Mouse (Mus musculus) testis, adult 2 months (tissue): ENCODE results near the gene Fbxw5. TPM values are rescaled to one million over a fixed set of nuclear protein-coding genes. Genes with fewer than 3 reads are reported as not detected.

Experiments
- H3K27ac ChIP-seq: fragments of 200-500 bp; 2 replicates; pipeline ENCODE4 v1.5.1; 2012; ENCODE audit warnings: low read depth, low read length; ENCODE audit not compliant: control insufficient read depth, insufficient read depth
- H3K27me3 ChIP-seq: fragments of 200-500 bp; 2 replicates; pipeline ENCODE4 v1.6.1; 2012; ENCODE audit warnings: mild to moderate bottlenecking, low read length, moderate library complexity; ENCODE audit not compliant: control insufficient read depth, insufficient read depth
- H3K36me3 ChIP-seq: fragments of 200-500 bp; 2 replicates; pipeline ENCODE4 v1.6.1; 2012; ENCODE audit warnings: mild to moderate bottlenecking, low read length; ENCODE audit not compliant: control insufficient read depth, insufficient read depth
- H3K4me1 ChIP-seq: fragments of 200-500 bp; 2 replicates; pipeline ENCODE4 v1.6.1; 2012; ENCODE audit warnings: low read length; ENCODE audit not compliant: control insufficient read depth, insufficient read depth
- H3K4me3 ChIP-seq: fragments of 200-500 bp; 2 replicates; pipeline ENCODE4 v1.5.1; 2012; ENCODE audit warnings: low read depth, mild to moderate bottlenecking, low read length, moderate library complexity, mixed read lengths; ENCODE audit not compliant: control insufficient read depth
- CTCF ChIP-seq: fragments of 200-500 bp; IDR thresholded peaks from 2 replicates; pipeline ENCODE4 v1.5.1; 2012; ENCODE audit warnings: low read depth, mild to moderate bottlenecking, inconsistent platforms, low read length, moderate library complexity; ENCODE audit not compliant: control insufficient read depth, insufficient read depth, insufficient replicate concordance
- POLR2A ChIP-seq: fragments of 200-500 bp; IDR thresholded peaks from 2 replicates; pipeline ENCODE4 v1.6.1; 2012; ENCODE audit warnings: low read depth, mild to moderate bottlenecking, inconsistent platforms, low read length, moderate library complexity; ENCODE audit not compliant: control insufficient read depth
- polyA plus RNA-seq: library from polyadenylated mRNA; depleted of rRNA; stranded (reverse); fragments of >200 nt; gene quantifications from 2 replicates; pipeline ENCODE4 v1.2.3, GENCODE M21; 2012

Gene Fbxw5
- polyA plus RNA-seq, 1 experiment, result 166 TPM

DNA sequence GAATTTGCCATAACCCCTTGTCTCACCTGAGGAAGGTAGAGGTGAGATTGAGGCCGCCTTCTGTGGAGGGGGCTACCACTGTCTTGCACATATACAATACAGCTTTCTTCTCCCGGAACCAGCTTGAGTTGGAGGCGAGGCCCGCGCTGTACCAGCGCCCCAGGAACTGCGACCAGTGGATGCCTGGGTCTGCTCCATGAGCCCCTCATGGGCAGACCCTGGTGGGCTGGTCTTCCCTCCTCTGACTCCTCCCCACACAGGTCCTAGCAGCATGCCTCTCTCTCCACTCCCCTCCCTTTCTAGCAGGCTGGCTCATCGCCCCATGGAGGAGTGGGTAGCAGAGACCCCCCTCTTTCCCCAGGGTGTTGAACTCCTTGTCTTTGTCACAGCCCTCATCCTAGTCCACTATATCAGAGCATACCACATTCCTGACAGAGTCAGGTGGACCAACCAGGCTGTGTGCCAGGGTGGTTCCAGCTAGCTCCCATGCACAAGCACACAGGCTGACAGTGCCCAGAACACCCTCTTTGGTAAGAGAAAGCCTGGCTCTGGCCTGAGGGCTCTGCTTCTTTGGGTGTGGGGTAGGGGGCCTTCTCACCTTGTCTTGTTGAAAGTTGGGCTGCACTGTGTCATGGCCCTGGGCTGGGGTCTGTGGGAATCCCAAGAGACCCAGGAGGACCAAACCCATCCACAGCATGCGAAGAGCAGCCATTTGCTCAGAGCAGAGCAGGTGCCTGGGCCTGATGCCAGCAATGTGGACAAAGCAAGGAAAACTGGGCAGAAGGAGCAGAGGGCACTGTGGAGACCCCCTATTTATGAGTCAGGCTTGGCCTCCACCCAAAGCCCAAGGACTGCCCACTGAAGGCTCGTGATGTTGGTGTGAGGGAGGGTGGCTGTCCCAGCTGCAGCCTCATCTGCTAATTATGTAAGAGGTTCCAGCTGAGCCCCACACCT is 31.3 kb upstream of the Fbxw5 start:
- H3K36me3 ChIP-seq, result no peaks in the 10 kb centered on the region

DNA sequence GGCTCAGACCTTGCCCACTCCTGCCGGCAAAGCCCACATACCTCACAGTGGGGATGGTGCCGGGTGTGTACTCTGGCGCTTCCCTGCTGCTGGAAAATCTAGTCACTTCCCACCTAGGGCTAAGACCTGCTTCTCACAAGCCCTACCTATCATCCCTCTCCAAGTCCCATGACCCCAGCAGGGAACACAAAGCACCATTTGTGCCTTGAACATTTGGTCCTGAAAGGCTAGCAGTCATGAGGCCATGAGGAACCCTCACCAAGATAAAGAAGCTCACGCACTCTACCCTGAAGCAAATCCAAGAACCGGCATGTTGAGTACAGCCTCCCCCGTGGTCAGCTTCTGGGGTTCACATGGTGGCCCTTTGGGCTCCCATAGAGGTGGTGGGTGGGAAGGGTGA is 30.6 kb upstream of the Fbxw5 start, which contains the start of gene Ptgds:
Gene Ptgds (minus strand): TSS at position 78 of the 400 bp plus-strand sequence.
- peaks cover 9% of the 10 kb centered on the region for H3K4me1 ChIP-seq
- H3K27me3 ChIP-seq, result no peaks in the 10 kb centered on the region
- no peaks in the 10 kb centered on the region for H3K36me3 ChIP-seq
- H3K27ac ChIP-seq, result peak within 1 kb of the TSS; percentile 79
- TF ChIP-seq CTCF (no peak), POLR2A (no peak)
- H3K4me3 ChIP-seq, result no peak within 1 kb of the TSS

More for the DNA sequence above, 31.3 kb upstream of the Fbxw5 start:
- Histone ChIP-seq H3K27me3 (no peaks in the 10 kb centered on the region), H3K27ac (peak overlapping the region; percentile 79), H3K4me1 (peaks cover 9% of the 10 kb centered on the region), H3K4me3 (no peak overlapping the region)
- no peak for TF ChIP-seq POLR2A
- TF ChIP-seq CTCF, result no peak

DNA sequence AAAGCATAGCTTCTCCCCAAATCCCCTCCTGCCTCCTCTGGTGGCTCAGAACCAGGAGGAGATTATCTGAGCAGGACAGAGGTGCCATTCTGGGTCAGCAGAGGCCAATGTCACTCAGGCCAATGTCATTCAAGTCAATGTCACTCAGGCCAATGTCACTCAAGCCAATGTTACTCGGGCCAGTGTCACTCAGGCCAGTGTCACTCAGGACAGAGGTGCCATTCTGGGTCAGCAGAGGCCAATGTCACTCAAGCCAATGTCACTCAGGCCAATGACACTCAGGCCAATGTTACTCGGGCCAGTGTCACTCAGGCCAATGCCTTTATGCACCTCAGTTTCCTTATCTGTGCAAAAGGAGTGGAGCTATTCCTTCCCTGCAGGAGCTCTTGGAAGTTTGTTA is 28.0 kb upstream of the Fbxw5 start:
- no peaks in the 10 kb centered on the region for H3K27me3 ChIP-seq
- no peak overlapping the region for H3K4me3 ChIP-seq

DNA sequence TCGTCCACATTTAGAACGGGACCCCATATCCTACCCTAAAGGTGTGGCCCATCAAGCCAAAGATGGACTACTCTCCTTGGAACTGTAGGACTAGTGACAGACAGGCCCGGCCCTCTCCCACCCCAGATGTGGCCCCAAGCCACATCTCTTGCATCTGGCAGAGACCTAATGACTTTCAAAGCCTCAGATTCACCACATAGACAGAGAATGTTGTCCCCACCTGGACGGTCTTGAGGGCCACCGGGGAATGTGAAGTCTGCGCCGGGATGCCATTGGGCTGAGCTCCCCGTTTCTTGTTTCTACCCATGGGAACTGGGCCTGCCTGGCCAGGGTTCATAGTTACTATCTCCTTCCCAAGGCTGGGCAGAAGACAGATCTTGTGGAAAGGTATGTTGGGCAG is 23.0 kb upstream of the Fbxw5 start:
- no peaks in the 10 kb centered on the region for H3K36me3 ChIP-seq
- H3K4me3 ChIP-seq, result no peak overlapping the region
- no peaks in the 10 kb centered on the region for H3K27me3 ChIP-seq
- H3K4me1 ChIP-seq, result peaks cover 3% of the 10 kb centered on the region
- peak overlapping the region; percentile 75 for H3K27ac ChIP-seq
- TF ChIP-seq POLR2A (no peak), CTCF (no peak)

More for the DNA sequence above, 28.0 kb upstream of the Fbxw5 start:
- peak overlapping the region; percentile 16; the same call in 1 of the 2 replicates for H3K27ac ChIP-seq
- peaks cover 9% of the 10 kb centered on the region for H3K4me1 ChIP-seq
- no peaks in the 10 kb centered on the region for H3K36me3 ChIP-seq
- TF ChIP-seq CTCF (no peak), POLR2A (no peak)

DNA sequence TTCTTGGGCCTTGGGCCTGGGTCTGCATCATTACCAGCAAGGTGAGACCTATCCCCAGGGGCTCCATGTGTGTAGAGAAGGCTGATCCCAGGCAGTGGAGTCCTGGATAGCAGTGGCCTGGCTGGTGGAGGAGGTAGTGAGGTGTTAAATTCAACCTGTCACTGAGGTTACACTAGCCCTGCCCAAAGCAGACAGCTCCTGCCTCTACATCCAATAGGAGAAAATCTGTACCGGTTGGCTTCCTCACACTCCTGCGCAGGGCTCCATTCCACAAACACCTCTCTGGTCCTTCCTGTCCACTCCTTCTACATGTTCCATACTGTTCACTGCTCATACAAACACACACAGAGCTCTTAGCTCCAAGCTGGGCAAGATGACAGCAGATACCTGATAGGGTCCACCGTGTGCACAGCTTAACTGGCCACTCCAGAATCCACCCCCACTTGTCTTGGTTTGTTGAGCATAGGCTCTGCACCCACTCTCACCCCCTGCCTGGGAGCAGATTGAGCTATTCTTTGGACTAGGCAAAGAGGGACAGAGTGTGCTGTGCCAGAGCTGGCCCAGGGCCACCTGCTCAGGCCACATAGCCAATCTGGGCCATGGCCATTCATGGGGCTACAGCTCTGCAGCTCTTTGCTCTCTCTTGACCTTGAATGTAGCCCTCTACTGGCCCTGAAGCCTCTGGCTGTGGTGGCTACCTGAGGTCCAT is 22.4 kb upstream of the Fbxw5 start:
- Histone ChIP-seq H3K36me3 (no peaks in the 10 kb centered on the region), H3K27ac (peak overlapping the region; percentile 75), H3K4me3 (no peak overlapping the region), H3K27me3 (no peaks in the 10 kb centered on the region), H3K4me1 (peaks cover 3% of the 10 kb centered on the region)
- TF ChIP-seq CTCF (no peak), POLR2A (no peak)

- H3K27me3 ChIP-seq, result no peaks in the 10 kb centered on the region
- H3K27ac ChIP-seq, result peak overlapping the region; percentile 15; the same call in 1 of the 2 replicates
- 0 out of 2 replicates have a peak, but pooled peaks cover 3% of the 10 kb centered on the region for H3K4me1 ChIP-seq
- no peak overlapping the region for H3K4me3 ChIP-seq
- no peaks in the 10 kb centered on the region for H3K36me3 ChIP-seq
- TF ChIP-seq CTCF (no peak), POLR2A (0 out of 2 replicates have a peak, but pooled peaks have one; percentile 22)
Observed at GRCm38 (mm10) chr2:25479551-25480311, 20.8 kb upstream of the Fbxw5 start.

DNA sequence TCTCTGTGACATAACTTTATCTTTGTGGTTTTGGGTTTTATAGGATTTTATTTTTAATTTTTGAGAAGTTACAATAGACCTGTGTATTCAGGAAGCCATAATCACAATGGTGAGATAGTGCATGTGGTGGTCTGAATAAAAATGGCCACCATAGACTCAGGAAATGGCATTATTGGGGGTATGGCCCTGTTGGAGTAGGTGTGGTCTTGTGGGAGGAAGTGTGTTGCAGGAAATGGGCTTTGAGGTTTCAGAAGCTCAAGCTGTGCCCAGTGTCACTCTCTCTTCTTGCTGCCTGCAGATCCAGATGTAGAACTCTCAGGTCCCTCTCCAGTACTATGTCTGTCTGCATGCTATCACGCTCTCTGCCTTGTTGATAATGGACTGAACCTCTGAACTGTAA is 20.0 kb upstream of the Fbxw5 start:
- TF ChIP-seq POLR2A, result no peak
- no peak for TF ChIP-seq CTCF
- H3K27ac ChIP-seq, result no peak overlapping the region; the same call in 1 of the 2 replicates
- no peak overlapping the region for H3K4me3 ChIP-seq
- 0 out of 2 replicates have a peak, but pooled peaks cover 3% of the 10 kb centered on the region for H3K4me1 ChIP-seq
- no peaks in the 10 kb centered on the region for H3K27me3 ChIP-seq
- H3K36me3 ChIP-seq, result no peaks in the 10 kb centered on the region
